Mouse (Mus musculus) ovary, adult 10 weeks (tissue): ENCODE results near the gene 2310011J03Rik. TPM values are rescaled to one million over a fixed set of nuclear protein-coding genes. Genes with fewer than 3 reads are reported as not detected.

Source experiments
- polyA plus RNA-seq: library from polyadenylated mRNA; stranded (reverse); fragments of 350-450 nt; fragmentation: Illumina TruSeq; extraction: RNeasy Lipid Tissue Mini Kit (QIAGEN cat#74804); gene quantifications from one replicate; pipeline ENCODE4 v1.2.3, GENCODE M21; 2014

2310011J03Rik gene
- 1.1 TPM for polyA plus RNA-seq

DNA sequence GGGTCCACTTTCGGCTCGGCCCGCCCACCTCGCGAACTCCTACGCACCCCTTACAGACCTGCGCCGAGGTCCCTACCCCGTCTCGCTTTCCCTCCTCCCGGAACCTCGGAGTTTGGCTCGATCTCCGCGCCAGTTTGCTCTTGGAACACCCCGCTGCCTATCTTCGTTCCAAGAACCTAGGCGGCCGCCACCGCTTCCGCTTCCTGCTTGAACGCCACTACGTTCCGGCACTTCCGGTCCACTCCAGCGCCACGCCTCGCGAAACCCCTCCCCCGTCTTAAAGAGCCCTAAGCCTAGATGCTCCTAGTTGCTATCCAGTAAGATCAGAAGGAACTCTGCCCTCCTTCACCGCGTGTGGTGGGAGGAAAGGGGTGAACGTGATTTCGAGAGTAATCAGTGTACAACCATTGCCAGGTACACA, at the start of gene 2310011J03Rik:
Gene 2310011J03Rik (minus strand): TSS at position 198 of the 421 bp plus-strand sequence.

DNA sequence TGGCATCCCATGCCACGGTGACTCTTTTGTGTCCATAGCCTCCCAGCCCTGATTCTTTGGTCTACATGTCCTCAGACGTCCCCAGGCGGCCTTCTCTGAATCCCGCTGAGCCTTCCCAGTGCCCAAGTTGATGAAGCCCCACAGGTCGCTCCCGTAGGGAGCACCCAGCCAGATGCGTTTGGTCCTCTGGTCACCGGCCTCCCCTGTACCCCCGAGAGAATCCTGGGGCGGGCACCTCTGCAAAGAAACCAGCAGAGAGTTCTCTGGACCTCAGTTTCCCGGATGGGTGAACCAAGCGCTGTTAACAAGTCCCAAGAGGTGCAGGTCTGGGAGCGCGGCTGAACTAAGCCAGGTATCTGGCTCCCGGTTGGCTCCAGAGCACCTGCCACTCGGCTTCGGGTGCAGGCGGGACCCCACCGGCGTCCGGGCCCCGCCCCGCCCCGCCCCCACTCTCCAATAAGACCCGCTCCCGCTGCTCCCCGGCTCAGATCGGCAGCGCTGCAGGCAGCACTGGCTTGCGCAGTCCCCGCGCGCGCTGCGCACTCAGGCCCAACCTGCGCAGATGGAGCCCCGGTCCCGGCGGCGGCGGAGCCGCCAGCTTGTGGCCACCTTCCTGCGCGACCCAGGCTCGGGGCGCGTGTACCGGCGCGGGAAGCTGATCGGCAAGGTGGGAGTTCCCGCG, 35.8 kb upstream of the 2310011J03Rik start, which contains the start of gene Plk5:
Gene Plk5 (plus strand): TSS at position 459 of the 682 bp plus-strand sequence.

DNA sequence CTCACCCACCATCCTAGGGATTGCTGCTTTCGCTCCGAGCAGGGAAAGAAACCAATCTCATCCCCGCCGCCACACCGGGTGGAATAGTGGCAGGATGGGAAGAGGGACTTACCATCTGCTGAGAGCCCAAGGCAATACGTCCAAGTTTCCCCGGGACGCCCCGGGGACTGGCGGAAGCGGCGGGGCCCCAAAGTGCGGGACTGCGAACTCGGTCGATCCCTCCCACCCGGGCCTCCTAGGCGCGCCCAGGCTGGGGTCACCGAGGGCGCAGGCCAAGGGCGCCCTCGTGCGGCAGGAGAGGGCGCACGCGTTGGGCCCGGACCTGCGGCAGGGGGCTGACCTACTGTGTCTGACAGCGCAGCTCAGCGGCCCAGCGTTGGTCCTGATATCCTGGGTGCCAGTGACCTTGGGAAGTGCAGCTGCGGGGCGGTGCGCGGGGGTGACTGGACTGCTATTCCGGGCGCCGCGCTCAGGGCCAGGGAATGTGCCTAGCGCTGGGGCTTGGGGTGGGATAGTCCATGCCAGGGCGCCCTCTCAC, 28.0 kb upstream of the 2310011J03Rik start, which contains the start of gene Adamtsl5:
Gene Adamtsl5 (minus strand): TSS at position 169 of the 538 bp plus-strand sequence.

DNA sequence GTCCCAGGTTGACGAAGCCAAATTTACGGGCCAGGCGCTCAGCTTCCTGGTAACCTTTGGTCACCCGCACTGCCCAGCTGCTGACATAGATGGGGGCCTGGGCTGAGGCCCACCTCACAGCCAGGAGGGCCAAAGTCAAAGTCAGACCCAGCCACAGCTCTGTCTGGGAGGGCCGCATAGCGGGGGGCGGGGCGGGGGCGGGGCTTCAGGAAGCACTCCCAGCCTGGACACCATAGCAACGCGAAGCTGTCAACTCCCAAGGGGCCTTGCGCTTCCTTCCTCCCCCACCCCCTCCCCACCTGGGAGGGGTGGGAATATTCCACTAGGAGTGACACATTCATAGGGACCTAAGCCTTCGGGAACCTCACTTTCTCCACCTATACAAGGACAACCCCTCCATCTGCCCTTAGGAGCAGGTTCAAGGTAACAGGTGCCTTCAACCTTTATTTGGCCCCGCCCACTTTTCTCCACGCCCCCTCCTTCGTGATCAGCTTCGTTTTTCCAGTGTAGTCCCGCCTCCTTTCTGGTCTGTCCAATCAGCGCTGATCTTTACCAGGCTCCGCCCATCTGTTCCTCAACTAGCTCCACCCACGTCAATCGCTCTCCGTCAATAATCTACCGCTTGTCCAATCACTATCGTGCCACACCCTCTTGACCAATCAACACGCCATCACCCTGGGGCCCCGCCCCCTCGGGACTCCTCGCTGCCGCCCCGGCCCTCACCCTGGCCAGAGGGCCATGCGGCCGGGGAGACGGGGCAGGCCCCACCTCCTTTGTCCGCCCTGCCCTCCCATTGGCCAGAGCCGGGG, 9.1 kb upstream of the 2310011J03Rik start, which contains the start of the genes Pcsk4 and Reep6:
Gene Pcsk4 (minus strand): TSS at position 226 of the 809 bp plus-strand sequence.
Gene Reep6 (plus strand): TSS at position 681 of the 809 bp plus-strand sequence.

DNA sequence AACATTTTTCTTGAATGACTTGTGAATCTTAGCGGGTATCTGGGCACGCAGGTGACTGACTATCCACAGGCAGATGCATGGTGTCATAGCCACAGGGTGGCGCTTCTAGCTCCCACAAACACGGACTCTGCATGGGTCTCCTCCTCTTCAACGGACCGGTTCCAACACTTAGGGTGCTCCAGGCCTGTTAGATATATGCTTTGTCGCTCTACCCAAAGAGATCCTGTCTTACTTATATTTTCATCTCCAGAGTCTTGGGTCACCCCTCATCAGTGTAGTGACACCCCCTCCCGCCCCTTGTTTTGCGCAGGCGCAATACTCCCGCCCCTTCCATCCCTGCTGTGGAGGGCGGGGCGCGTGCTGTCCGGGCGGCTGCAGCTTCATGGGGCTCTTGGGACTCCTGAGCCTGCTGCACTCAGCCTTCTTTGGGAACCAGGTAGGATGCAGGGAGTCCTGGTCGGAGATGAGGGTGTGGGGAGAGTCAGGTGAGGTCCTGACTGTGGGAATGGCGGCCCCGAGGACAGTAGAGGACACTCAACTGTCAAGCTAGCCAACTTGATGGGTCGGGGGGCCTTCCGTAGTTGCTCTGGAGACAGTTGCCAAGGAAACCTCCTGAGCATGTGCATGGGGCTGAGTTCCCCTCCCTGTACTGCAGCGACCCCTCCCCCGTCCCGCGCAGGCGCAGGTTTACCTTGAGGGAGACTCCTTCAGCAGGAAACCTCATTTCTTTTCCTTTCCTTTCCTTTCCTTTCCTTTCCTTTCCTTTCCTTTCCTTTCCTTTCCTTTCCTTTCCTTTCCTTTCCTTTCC, 24.5 kb downstream of the 2310011J03Rik start, which contains the start of gene Apc2:
Gene Apc2 (plus strand): TSS at position 360 of the 808 bp plus-strand sequence.

DNA sequence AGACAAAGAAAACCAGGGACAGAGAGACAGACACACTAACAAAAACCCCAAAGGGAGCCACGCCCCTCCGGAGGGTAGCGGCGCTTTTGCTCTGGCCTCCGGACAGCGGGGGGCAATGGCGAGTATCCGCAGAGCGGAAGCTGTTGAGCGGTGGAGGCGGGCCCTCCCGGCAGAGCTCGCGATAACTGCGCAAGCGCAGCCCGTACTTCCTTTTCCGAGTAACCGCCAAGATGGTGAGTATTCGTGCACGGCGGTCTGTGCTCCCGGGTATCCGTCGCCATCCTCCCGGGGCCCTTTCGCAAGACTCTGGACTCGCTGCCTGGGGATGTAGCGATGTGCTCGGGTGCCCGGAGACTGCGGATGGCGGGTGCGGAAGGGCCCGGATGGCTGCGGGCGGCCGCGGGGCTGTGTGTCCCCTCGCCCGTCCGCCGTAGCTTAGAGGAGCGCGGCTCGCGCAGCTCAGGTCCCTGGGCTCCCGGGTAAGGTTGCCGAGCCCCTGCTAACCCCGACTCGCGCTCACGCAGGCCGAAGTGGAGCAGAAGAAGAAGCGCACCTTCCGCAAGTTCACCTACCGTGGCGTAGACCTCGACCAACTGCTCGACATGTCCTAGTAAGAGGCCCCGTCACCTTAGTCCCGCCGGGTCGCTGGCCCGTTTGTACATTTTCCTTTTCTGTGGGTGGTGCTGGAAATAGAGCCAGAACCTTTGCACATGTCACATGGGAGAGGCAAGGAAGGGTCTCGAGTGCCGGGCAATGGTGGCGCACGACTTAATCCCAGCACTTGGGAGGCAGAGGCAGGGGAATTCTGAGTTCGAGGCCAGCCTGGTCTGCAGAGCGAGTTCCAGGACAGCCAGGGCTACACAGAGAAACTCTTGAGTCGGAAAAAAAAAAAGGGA, 27.8 kb downstream of the 2310011J03Rik start, which contains the start of gene Rps15:
Gene Rps15 (plus strand): TSS at position 203 of the 896 bp plus-strand sequence.

Other genes with a start within 250 kb of the 2310011J03Rik start
- 0.29 TPM for gene Sbno2, start 215.0 kb downstream of the 2310011J03Rik start, polyA plus RNA-seq
- gene Stk11, start 204.7 kb downstream of the 2310011J03Rik start, polyA plus RNA-seq, result 4.8 TPM
- gene Atp5d, start 181.9 kb downstream of the 2310011J03Rik start, polyA plus RNA-seq, result 0.34 TPM
- gene Cbarp, start 179.7 kb downstream of the 2310011J03Rik start, polyA plus RNA-seq, result not detected
- gene Midn, start 172.3 kb downstream of the 2310011J03Rik start, polyA plus RNA-seq, result 10.3 TPM
- 34.8 TPM for gene Cirbp, start 154.6 kb downstream of the 2310011J03Rik start, polyA plus RNA-seq
- gene 1600002K03Rik, start 147.6 kb downstream of the 2310011J03Rik start, polyA plus RNA-seq, result 1.1 TPM
- 5.3 TPM for gene Efna2, start 141.1 kb downstream of the 2310011J03Rik start, polyA plus RNA-seq
- gene Mum1, start 94.1 kb downstream of the 2310011J03Rik start, polyA plus RNA-seq, result 5.4 TPM
- 1.1 TPM for gene Ndufs7, start 71.4 kb downstream of the 2310011J03Rik start, polyA plus RNA-seq
- not detected for gene Gamt, start 59.5 kb downstream of the 2310011J03Rik start, polyA plus RNA-seq
- 25.0 TPM for gene Dazap1, start 59.1 kb downstream of the 2310011J03Rik start, polyA plus RNA-seq
- not detected for gene Rps15, start 28.1 kb downstream of the 2310011J03Rik start, polyA plus RNA-seq
- gene Apc2, start 24.6 kb downstream of the 2310011J03Rik start, polyA plus RNA-seq, result not detected
- not detected for gene Pcsk4, start 9.0 kb upstream of the 2310011J03Rik start, polyA plus RNA-seq
- not detected for gene Reep6, start 9.4 kb upstream of the 2310011J03Rik start, polyA plus RNA-seq
- not detected for gene Adamtsl5, start 27.9 kb upstream of the 2310011J03Rik start, polyA plus RNA-seq
- not detected for gene Plk5, start 35.9 kb upstream of the 2310011J03Rik start, polyA plus RNA-seq
- gene Mex3d, start 67.1 kb upstream of the 2310011J03Rik start, polyA plus RNA-seq, result 29.8 TPM
- not detected for gene Mbd3, start 79.0 kb upstream of the 2310011J03Rik start, polyA plus RNA-seq
- not detected for gene Uqcr11, start 86.3 kb upstream of the 2310011J03Rik start, polyA plus RNA-seq
- gene Tcf3, start 113.1 kb upstream of the 2310011J03Rik start, polyA plus RNA-seq, result 6.6 TPM
- not detected for gene Onecut3, start 174.3 kb upstream of the 2310011J03Rik start, polyA plus RNA-seq
- not detected for gene Atp8b3, start 218.6 kb upstream of the 2310011J03Rik start, polyA plus RNA-seq
- 0.77 TPM for gene Rexo1, start 241.0 kb upstream of the 2310011J03Rik start, polyA plus RNA-seq